Mouse (Mus musculus): Measurements from ENCODE around the gene Msl1. TPM values are rescaled to one million over a fixed set of nuclear protein-coding genes. Genes with fewer than 3 reads are reported as not detected.

Msl1 gene
- polyA plus RNA-seq, 1 experiment from 2014 or later, result 20.2 TPM

DNA sequence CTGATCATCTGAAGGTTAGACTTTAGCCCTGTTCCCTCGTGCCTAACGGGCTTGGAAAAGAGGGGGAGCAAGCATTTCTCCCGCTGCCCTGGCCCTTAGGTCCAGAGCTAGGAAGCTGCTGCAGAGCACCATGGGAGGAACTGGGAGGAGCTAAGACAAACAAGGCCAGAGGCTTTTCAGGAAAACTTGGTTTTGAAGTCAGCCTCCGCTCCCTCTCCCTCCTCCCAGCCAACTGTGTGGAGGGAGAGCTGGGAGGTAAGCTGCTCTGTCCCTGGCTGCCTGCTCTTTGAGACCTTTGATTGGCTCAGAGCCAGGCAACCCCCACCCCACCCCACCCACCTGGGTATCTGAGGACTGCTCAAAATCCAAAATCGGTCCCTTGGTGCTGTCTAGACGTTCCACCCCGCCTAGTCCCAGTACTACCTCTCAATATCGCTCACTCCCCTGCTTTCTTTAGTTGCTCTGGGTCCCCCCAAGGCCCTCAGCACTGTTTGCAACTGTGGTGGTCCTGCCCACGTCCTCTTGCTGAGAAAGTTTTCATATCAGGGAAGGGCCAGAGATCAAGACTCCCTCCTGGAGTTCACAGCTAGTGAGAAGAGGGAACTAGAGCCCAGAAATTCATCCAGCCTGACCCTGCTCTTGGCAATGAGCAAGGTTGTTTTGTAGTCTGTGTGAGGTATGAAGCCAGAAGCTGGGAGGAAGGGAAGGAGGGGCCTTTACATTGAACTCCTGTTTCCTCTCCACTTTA, 18.3 kb upstream of the Msl1 start:
- 5% methylated on average over 9 of the region's 9 CpGs for WGBS
- peak overlapping the region; percentile 44 for H3K9ac ChIP-seq (replicated peaks; ENCODE audit: low read length)
- H3K27ac ChIP-seq (replicated peaks; ENCODE audit: low read depth, low read length), result peak overlapping the region; percentile 84
- H3K36me3 ChIP-seq (replicated peaks; ENCODE audit: control insufficient read depth, insufficient read depth, low read depth, low read length), result no peaks in the 10 kb centered on the region
- no peak overlapping the region for H3K4me3 ChIP-seq (ENCODE audit: low read depth, low read length)
- DNase-seq (ENCODE audit: low spot score) (peak; percentile 75), ATAC-seq (replicated peaks; ENCODE audit: insufficient number of reproducible peaks, low FRiP score, low TSS enrichment, low read depth) (0 out of 2 replicates have a peak, but pooled peaks have one; percentile 7)
- H3K27me3 ChIP-seq (ENCODE audit: control insufficient read depth, insufficient read depth, low read length), result no peaks in the 10 kb centered on the region
- H3K9me3 ChIP-seq (replicated peaks; ENCODE audit: control insufficient read depth, low read length), result no peaks in the 10 kb centered on the region
- H3K4me1 ChIP-seq (ENCODE audit: control insufficient read depth, insufficient read depth, low read length), result peaks cover 10% of the 10 kb centered on the region
- peak overlapping the region; percentile 2; the same call in 1 of the 2 replicates for H3K4me2 ChIP-seq (ENCODE audit: low read depth, low read length)

- DNase-seq (ENCODE audit: low spot score) (no peak), ATAC-seq (replicated peaks; ENCODE audit: insufficient number of reproducible peaks, low FRiP score, low TSS enrichment, low read depth) (no peak)
- no peak overlapping the region for H3K4me2 ChIP-seq (ENCODE audit: low read depth, low read length)
- no peak overlapping the region for H3K27ac ChIP-seq (replicated peaks; ENCODE audit: low read depth, low read length)
- H3K36me3 ChIP-seq (replicated peaks; ENCODE audit: control insufficient read depth, insufficient read depth, low read depth, low read length), result no peaks in the 10 kb centered on the region
- H3K4me1 ChIP-seq (ENCODE audit: control insufficient read depth, insufficient read depth, low read length), result peaks cover 15% of the 10 kb centered on the region
- no peaks in the 10 kb centered on the region for H3K27me3 ChIP-seq (ENCODE audit: control insufficient read depth, insufficient read depth, low read length)
- H3K9ac ChIP-seq (replicated peaks; ENCODE audit: low read length), result no peak overlapping the region
- no peak overlapping the region for H3K4me3 ChIP-seq (ENCODE audit: low read depth, low read length)
- H3K9me3 ChIP-seq (replicated peaks; ENCODE audit: control insufficient read depth, low read length), result no peaks in the 10 kb centered on the region
Observed at GRCm38 (mm10) chr11:98777888-98778287, 17.4 kb upstream of the Msl1 start.

- WGBS, result 11% methylated on average over 13 of the region's 14 CpGs
- ATAC-seq (replicated peaks; ENCODE audit: insufficient number of reproducible peaks, low FRiP score, low TSS enrichment, low read depth) (no peak), DNase-seq (ENCODE audit: low spot score) (peak; percentile 62)
- H3K9ac ChIP-seq (replicated peaks; ENCODE audit: low read length), result no peak overlapping the region; the same call in 1 of the 2 replicates
- H3K27ac ChIP-seq (replicated peaks; ENCODE audit: low read depth, low read length), result peak overlapping the region; percentile 77
- no peaks in the 10 kb centered on the region for H3K36me3 ChIP-seq (replicated peaks; ENCODE audit: control insufficient read depth, insufficient read depth, low read depth, low read length)
- H3K4me1 ChIP-seq (ENCODE audit: control insufficient read depth, insufficient read depth, low read length), result peaks cover 19% of the 10 kb centered on the region
- H3K4me3 ChIP-seq (ENCODE audit: low read depth, low read length), result no peak overlapping the region
- no peaks in the 10 kb centered on the region for H3K9me3 ChIP-seq (replicated peaks; ENCODE audit: control insufficient read depth, low read length)
- no peak overlapping the region for H3K4me2 ChIP-seq (ENCODE audit: low read depth, low read length)
- H3K27me3 ChIP-seq (ENCODE audit: control insufficient read depth, insufficient read depth, low read length), result no peaks in the 10 kb centered on the region
Observed at GRCm38 (mm10) chr11:98781851-98782512, 13.3 kb upstream of the Msl1 start.

DNA sequence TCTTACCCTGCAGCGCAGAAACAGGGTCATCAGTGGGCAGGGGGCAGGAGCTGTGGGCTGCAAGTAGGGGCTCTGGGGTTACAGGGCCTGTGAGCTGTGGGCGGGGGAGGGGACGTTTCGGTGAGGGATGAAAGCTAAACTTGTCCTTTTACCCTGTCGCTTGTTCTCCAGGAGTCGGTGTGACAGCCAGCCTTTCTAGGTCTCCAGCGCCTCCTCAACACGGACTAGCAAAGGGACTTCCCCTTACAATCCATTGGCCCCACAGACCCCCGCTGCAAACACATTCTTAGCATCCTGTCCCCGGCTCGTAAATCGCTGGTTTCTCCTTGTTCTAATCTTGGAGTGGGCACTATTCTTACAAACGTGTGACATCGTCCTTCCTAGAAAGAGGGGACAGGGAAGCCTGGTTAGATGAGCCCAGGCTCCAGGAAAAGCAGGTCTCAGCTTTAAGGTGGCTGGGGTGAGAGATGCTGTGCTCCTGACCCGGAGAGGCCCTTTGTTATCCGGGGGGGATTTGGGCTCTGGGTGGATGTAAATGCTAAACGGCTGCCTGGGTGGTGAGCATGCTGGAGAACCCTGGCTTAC, 12.6 kb upstream of the Msl1 start:
- WGBS, result 1% methylated on average over 17 of the region's 17 CpGs
- no peak for ATAC-seq (replicated peaks; ENCODE audit: insufficient number of reproducible peaks, low FRiP score, low TSS enrichment, low read depth)
- DNase-seq (ENCODE audit: low spot score), result peak; percentile 37

GRCm38 (mm10) chr11:98783236-98783696, 12.1 kb upstream of the Msl1 start:
- peaks cover 19% of the 10 kb centered on the region for H3K4me1 ChIP-seq (ENCODE audit: control insufficient read depth, insufficient read depth, low read length)
- H3K27me3 ChIP-seq (ENCODE audit: control insufficient read depth, insufficient read depth, low read length), result no peaks in the 10 kb centered on the region
- H3K9ac ChIP-seq (replicated peaks; ENCODE audit: low read length), result peak overlapping the region; percentile 63
- 1% methylated on average over 20 of the region's 20 CpGs for WGBS
- no peaks in the 10 kb centered on the region for H3K9me3 ChIP-seq (replicated peaks; ENCODE audit: control insufficient read depth, low read length)
- peak overlapping the region; percentile 44 for H3K4me2 ChIP-seq (ENCODE audit: low read depth, low read length)
- DNase-seq (ENCODE audit: low spot score) (peak; percentile 82), ATAC-seq (replicated peaks; ENCODE audit: insufficient number of reproducible peaks, low FRiP score, low TSS enrichment, low read depth) (peak; percentile 44; the same call in 1 of the 2 replicates)
- peak overlapping the region; percentile 11; the same call in 1 of the 2 replicates for H3K4me3 ChIP-seq (ENCODE audit: low read depth, low read length)
- H3K27ac ChIP-seq (replicated peaks; ENCODE audit: low read depth, low read length), result peak overlapping the region; percentile 77
- H3K36me3 ChIP-seq (replicated peaks; ENCODE audit: control insufficient read depth, insufficient read depth, low read depth, low read length), result no peaks in the 10 kb centered on the region

More for the DNA sequence above, 12.6 kb upstream of the Msl1 start:
- Histone ChIP-seq H3K4me1 (ENCODE audit: control insufficient read depth, insufficient read depth, low read length) (peaks cover 19% of the 10 kb centered on the region), H3K36me3 (replicated peaks; ENCODE audit: control insufficient read depth, insufficient read depth, low read depth, low read length) (no peaks in the 10 kb centered on the region), H3K9me3 (replicated peaks; ENCODE audit: control insufficient read depth, low read length) (no peaks in the 10 kb centered on the region), H3K27me3 (ENCODE audit: control insufficient read depth, insufficient read depth, low read length) (no peaks in the 10 kb centered on the region), H3K27ac (replicated peaks; ENCODE audit: low read depth, low read length) (peak overlapping the region; percentile 77), H3K4me3 (ENCODE audit: low read depth, low read length) (no peak overlapping the region), H3K9ac (replicated peaks; ENCODE audit: low read length) (peak overlapping the region; percentile 63), H3K4me2 (ENCODE audit: low read depth, low read length) (peak overlapping the region; percentile 44)

DNA sequence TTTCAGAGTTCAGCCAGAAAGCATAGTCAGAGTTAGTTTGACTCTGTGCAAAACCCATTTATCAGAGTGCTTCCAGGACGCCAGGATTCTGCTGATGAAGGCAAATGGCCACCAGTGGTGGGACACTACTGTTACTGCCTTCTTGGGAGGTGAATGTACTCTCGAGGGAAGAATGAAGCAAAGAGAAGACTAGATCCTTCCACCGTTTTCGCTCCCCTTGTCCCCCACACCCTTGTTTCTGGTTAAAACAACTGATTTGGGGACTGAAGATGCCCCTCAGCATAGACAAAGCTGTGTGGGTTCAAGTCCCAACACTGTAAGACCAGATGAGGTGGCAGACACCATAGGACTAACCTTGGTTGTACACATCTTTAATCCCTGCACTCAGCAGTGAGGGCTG, 11.2 kb upstream of the Msl1 start:
- H3K4me2 ChIP-seq (ENCODE audit: low read depth, low read length), result no peak overlapping the region
- no peaks in the 10 kb centered on the region for H3K9me3 ChIP-seq (replicated peaks; ENCODE audit: control insufficient read depth, low read length)
- no peaks in the 10 kb centered on the region for H3K27me3 ChIP-seq (ENCODE audit: control insufficient read depth, insufficient read depth, low read length)
- no peak overlapping the region for H3K4me3 ChIP-seq (ENCODE audit: low read depth, low read length)
- H3K36me3 ChIP-seq (replicated peaks; ENCODE audit: control insufficient read depth, insufficient read depth, low read depth, low read length), result no peaks in the 10 kb centered on the region
- H3K4me1 ChIP-seq (ENCODE audit: control insufficient read depth, insufficient read depth, low read length), result peaks cover 19% of the 10 kb centered on the region
- ATAC-seq (replicated peaks; ENCODE audit: insufficient number of reproducible peaks, low FRiP score, low TSS enrichment, low read depth) (no peak), DNase-seq (ENCODE audit: low spot score) (no peak)
- no peak overlapping the region for H3K9ac ChIP-seq (replicated peaks; ENCODE audit: low read length)
- no peak overlapping the region for H3K27ac ChIP-seq (replicated peaks; ENCODE audit: low read depth, low read length)
- 67% methylated on average over 4 of the region's 4 CpGs for WGBS

GRCm38 (mm10) chr11:98785214-98785613, 10.1 kb upstream of the Msl1 start:
- Histone ChIP-seq H3K27ac (replicated peaks; ENCODE audit: low read depth, low read length) (0 out of 2 replicates have a peak overlapping the region, but pooled peaks have one; percentile 22), H3K27me3 (ENCODE audit: control insufficient read depth, insufficient read depth, low read length) (no peaks in the 10 kb centered on the region), H3K36me3 (replicated peaks; ENCODE audit: control insufficient read depth, insufficient read depth, low read depth, low read length) (no peaks in the 10 kb centered on the region), H3K4me1 (ENCODE audit: control insufficient read depth, insufficient read depth, low read length) (peaks cover 19% of the 10 kb centered on the region), H3K4me2 (ENCODE audit: low read depth, low read length) (no peak overlapping the region), H3K9me3 (replicated peaks; ENCODE audit: control insufficient read depth, low read length) (no peaks in the 10 kb centered on the region), H3K9ac (replicated peaks; ENCODE audit: low read length) (no peak overlapping the region), H3K4me3 (ENCODE audit: low read depth, low read length) (no peak overlapping the region)
- 64% methylated on average over 10 of the region's 10 CpGs for WGBS
- no peak for ATAC-seq (replicated peaks; ENCODE audit: insufficient number of reproducible peaks, low FRiP score, low TSS enrichment, low read depth)
- DNase-seq (ENCODE audit: low spot score), result no peak

All from embryonic facial prominence, embryonic 11.5 days (tissue).